Mouse (Mus musculus) liver, adult 2 months (tissue): ENCODE data around the gene Itprid1.

Source experiments
- CTCF ChIP-seq: fragments of 200-500 bp; IDR thresholded peaks from 2 replicates; pipeline ENCODE4 v1.5.1; 2011; ENCODE audit warnings: low read depth, low read length, control low read depth
- POLR2A ChIP-seq: fragments of 200-500 bp; IDR thresholded peaks from 2 replicates; pipeline ENCODE4 v1.6.1; 2011; ENCODE audit warnings: low read length, control low read depth; ENCODE audit not compliant: insufficient read depth; ENCODE audit errors: extremely low read depth

- TF ChIP-seq POLR2A (no peak), CTCF (no peak)
Observed at GRCm38 (mm10) chr6:55901568-55902328, 65.1 kb downstream of the Itprid1 start.
